Mouse (Mus musculus): ENCODE measurements at regions not wholly inside any gene's neighbourhood (a gene's known extent, or its start where the extent isn't known, plus 50 kb on each side); places are given as distances from the start of the nearest gene placed in this dataset.

DNA sequence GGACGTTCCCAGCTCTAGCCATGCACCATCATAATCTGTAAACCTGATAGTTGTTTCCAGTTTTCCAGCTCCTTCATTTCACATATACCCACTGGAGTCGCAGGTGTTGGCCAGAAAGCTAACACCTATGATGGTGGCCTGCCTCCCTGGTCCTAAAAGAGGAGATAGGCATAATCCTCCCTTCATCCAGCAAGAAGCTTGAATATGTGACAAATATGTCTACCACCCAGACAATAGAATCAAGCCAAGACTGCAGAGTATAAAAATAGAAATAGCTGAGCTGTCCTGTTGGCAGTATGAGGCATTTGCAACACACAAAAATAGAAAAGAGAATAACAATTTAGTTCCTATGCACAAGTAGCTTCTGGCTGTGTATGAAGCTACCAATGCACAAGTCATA is 117.3 kb upstream of the Ccdc85a start:
- Histone ChIP-seq H3K36me3 (replicated peaks in 1 of 2; ENCODE audit: control insufficient read depth in 1 of 2, insufficient read depth in 1 of 2, low read length in 1 of 2) (no peaks in the 10 kb centered on the region), H3K79me2 (replicated peaks; ENCODE audit: control insufficient read depth, extremely low read depth, insufficient read depth, poor library complexity, severe bottlenecking) (no peaks in the 10 kb centered on the region), H3K9ac (ENCODE audit: insufficient read depth, low read depth) (no peak overlapping the region), H3K4me1 (ENCODE audit: control insufficient read depth in 1 of 2, insufficient read depth in 2 of 2) (no peaks in the 10 kb centered on the region), H3K27me3 (replicated peaks) (no peaks in the 10 kb centered on the region), H3K27ac (ENCODE audit: insufficient read depth, low read depth) (no peak overlapping the region), H3K4me2 (ENCODE audit: insufficient read depth, low read depth, poor library complexity, severe bottlenecking) (no peak overlapping the region), H3K4me3 (replicated peaks in 1 of 3; ENCODE audit: low read depth in 2 of 3, low read length in 2 of 3, poor library complexity in 1 of 3) (no peak overlapping the region), H3K9me3 (replicated peaks; ENCODE audit: low read length) (no peaks in the 10 kb centered on the region)
- TF ChIP-seq ETS1 (conservative IDR thresholded peaks at IDR 0.05; ENCODE audit: low read depth, low read length), result no peak
- TF ChIP-seq NELFE (IDR thresholded peaks at IDR 0.05; ENCODE audit: low read depth, low read length), result no peak
- TF ChIP-seq TCF12 (IDR thresholded peaks at IDR 0.05; ENCODE audit: low read depth, low read length), result no peak
- TF ChIP-seq MEF2A (IDR thresholded peaks at IDR 0.05; ENCODE audit: borderline replicate concordance, low read depth, low read length), result no peak
- no peak for TF ChIP-seq MAX (IDR thresholded peaks at IDR 0.05; ENCODE audit: low read length)
- TF ChIP-seq MYC (IDR thresholded peaks at IDR 0.05; ENCODE audit: low read depth, low read length), result no peak
- dilution Hi-C loops (cut with MboI; ENCODE audit: extremely low pct_ligation_motif_present, extremely low pct_unique_long_range_greater_than_20kb, low sequenced_read_pairs) (no loop called here), in situ Hi-C loops (cut with MboI; ENCODE audit: low pct_ligation_motif_present, low pct_unique_long_range_greater_than_20kb, low sequenced_read_pairs) (no loop called here)
- no peak for DNase-seq (ENCODE audit: extremely low read depth)

DNA sequence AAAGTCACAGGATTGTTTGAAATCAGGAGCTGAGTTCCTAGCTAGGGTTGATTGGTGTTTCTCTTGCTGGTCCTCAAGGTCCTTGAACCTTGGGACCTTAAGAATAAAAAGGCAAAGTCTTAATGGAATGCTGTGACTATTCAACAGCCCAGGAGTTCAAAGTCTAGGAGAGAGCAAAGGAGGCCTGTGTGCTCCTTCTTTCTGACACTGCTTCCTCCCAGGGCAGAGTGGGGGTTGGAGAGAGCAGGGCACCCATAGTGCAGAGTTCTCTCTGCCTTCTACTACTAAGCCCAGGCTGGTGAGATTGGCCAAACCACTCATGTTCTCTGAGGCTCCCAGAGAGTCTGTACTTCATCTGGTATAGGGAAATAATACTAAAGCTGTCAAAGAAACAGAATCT is 115.6 kb upstream of the Ccdc85a start:
- no peak for DNase-seq (ENCODE audit: extremely low read depth)
- dilution Hi-C loops (cut with MboI; ENCODE audit: extremely low pct_ligation_motif_present, extremely low pct_unique_long_range_greater_than_20kb, low sequenced_read_pairs) (no loop called here), in situ Hi-C loops (cut with MboI; ENCODE audit: low pct_ligation_motif_present, low pct_unique_long_range_greater_than_20kb, low sequenced_read_pairs) (no loop called here)
- H3K4me3 ChIP-seq (replicated peaks in 1 of 3; ENCODE audit: low read depth in 2 of 3, low read length in 2 of 3, poor library complexity in 1 of 3), result no peak overlapping the region
- H3K4me2 ChIP-seq (ENCODE audit: insufficient read depth, low read depth, poor library complexity, severe bottlenecking), result no peak overlapping the region
- TF ChIP-seq UBTF (IDR thresholded peaks at IDR 0.05; ENCODE audit: low read depth, low read length) (no peak), TCF12 (IDR thresholded peaks at IDR 0.05; ENCODE audit: low read depth, low read length) (no peak), SIN3A (IDR thresholded peaks at IDR 0.05; ENCODE audit: low read length) (no peak), SMC3 (IDR thresholded peaks at IDR 0.05; ENCODE audit: low read depth, low read length) (no peak), MAZ (IDR thresholded peaks at IDR 0.05; ENCODE audit: low read depth, low read length) (no peak), ZNF384 (IDR thresholded peaks at IDR 0.05; ENCODE audit: low read depth, low read length) (no peak), CHD2 (IDR thresholded peaks at IDR 0.05; ENCODE audit: low read length) (no peak)
- no peaks in the 10 kb centered on the region for H3K4me1 ChIP-seq (ENCODE audit: control insufficient read depth in 1 of 2, insufficient read depth in 2 of 2)
- no peaks in the 10 kb centered on the region for H3K9me3 ChIP-seq (replicated peaks; ENCODE audit: low read length)
- H3K36me3 ChIP-seq (replicated peaks in 1 of 2; ENCODE audit: control insufficient read depth in 1 of 2, insufficient read depth in 1 of 2, low read length in 1 of 2), result no peaks in the 10 kb centered on the region
- H3K79me2 ChIP-seq (replicated peaks; ENCODE audit: control insufficient read depth, extremely low read depth, insufficient read depth, poor library complexity, severe bottlenecking), result no peaks in the 10 kb centered on the region
- H3K27me3 ChIP-seq (replicated peaks), result no peaks in the 10 kb centered on the region
- no peak overlapping the region for H3K27ac ChIP-seq (ENCODE audit: insufficient read depth, low read depth)
- H3K9ac ChIP-seq (ENCODE audit: insufficient read depth, low read depth), result no peak overlapping the region

- Histone ChIP-seq H3K9me3 (replicated peaks; ENCODE audit: low read length) (no peaks in the 10 kb centered on the region), H3K27ac (ENCODE audit: insufficient read depth, low read depth) (no peak overlapping the region), H3K4me2 (ENCODE audit: insufficient read depth, low read depth, poor library complexity, severe bottlenecking) (no peak overlapping the region), H3K4me3 (replicated peaks in 1 of 3; ENCODE audit: low read depth in 2 of 3, low read length in 2 of 3, poor library complexity in 1 of 3) (no peak overlapping the region), H3K79me2 (replicated peaks; ENCODE audit: control insufficient read depth, extremely low read depth, insufficient read depth, poor library complexity, severe bottlenecking) (no peaks in the 10 kb centered on the region), H3K36me3 (replicated peaks in 1 of 2; ENCODE audit: control insufficient read depth in 1 of 2, insufficient read depth in 1 of 2, low read length in 1 of 2) (no peaks in the 10 kb centered on the region), H3K9ac (ENCODE audit: insufficient read depth, low read depth) (no peak overlapping the region), H3K4me1 (ENCODE audit: control insufficient read depth in 1 of 2, insufficient read depth in 2 of 2) (peaks cover 0 to 2% of the 10 kb centered on the region in 2 experiments; a peak in 2 of 4 replicates), H3K27me3 (replicated peaks) (no peaks in the 10 kb centered on the region)
- DNase-seq (ENCODE audit: extremely low read depth), result no peak
- dilution Hi-C loops (cut with MboI; ENCODE audit: extremely low pct_ligation_motif_present, extremely low pct_unique_long_range_greater_than_20kb, low sequenced_read_pairs) (no loop called here), in situ Hi-C loops (cut with MboI; ENCODE audit: low pct_ligation_motif_present, low pct_unique_long_range_greater_than_20kb, low sequenced_read_pairs) (no loop called here)
- no peak for TF ChIP-seq GABPA (IDR thresholded peaks at IDR 0.05; ENCODE audit: insufficient replicate concordance, low read depth, low read length)
- TF ChIP-seq TBP (conservative IDR thresholded peaks at IDR 0.05; ENCODE audit: low read depth, low read length), result no peak
- no peak for TF ChIP-seq JUND (conservative IDR thresholded peaks at IDR 0.05; ENCODE audit: low read depth, low read length)
- no peak for TF ChIP-seq EP300 (IDR thresholded peaks at IDR 0.05; ENCODE audit: low read length)
- TF ChIP-seq MAZ (IDR thresholded peaks at IDR 0.05; ENCODE audit: low read depth, low read length), result no peak
- TF ChIP-seq MXI1 (IDR thresholded peaks at IDR 0.05; ENCODE audit: low read depth, low read length), result no peak
- no peak for TF ChIP-seq IRF4 (IDR thresholded peaks at IDR 0.05; ENCODE audit: low read depth, low read length)
- no peak for TF ChIP-seq ZKSCAN1 (IDR thresholded peaks at IDR 0.05; ENCODE audit: borderline replicate concordance, low read depth, low read length)
- TF ChIP-seq PAX5 (IDR thresholded peaks at IDR 0.05; ENCODE audit: low read length), result no peak
Measured at GRCm38 (mm10) chr11:28697644-28698480, 113.7 kb upstream of the Ccdc85a start.

Data from CH12.LX (cell line).